Mouse (Mus musculus): Measurements from ENCODE around the gene Ccdc150. TPM values are rescaled to one million over a fixed set of nuclear protein-coding genes. Genes with fewer than 3 reads are reported as not detected.

Ccdc150 gene
- polyA plus RNA-seq, 1 experiment from 2014 or later: 0.20 TPM

Other genes with a start within 250 kb of the Ccdc150 start
- 7.9 and 9.2 TPM in 2 replicates for gene Hecw2, start 55.5 kb upstream of the Ccdc150 start, polyA plus RNA-seq (2014; fragmentation: Nextera tagmentation; extraction: Ambion mirVana)
- 24.4 and 27.4 TPM in 2 replicates for gene Gtf3c3, start 188.3 kb downstream of the Ccdc150 start, polyA plus RNA-seq (2014; fragmentation: Nextera tagmentation; extraction: Ambion mirVana)

All from hindbrain, embryonic 14.5 days (tissue).